Mouse (Mus musculus): ENCODE data around the gene Gucy1b1.

Gene Gucy1b1

GRCm38 (mm10) chr3:82074201-82074851 lies at the start of gene Gucy1b1:
Gucy1b1 (minus strand) TSS chr3:82074689.
- peak; percentile 96 for DNase-seq (ENCODE audit: low read depth, low spot score)

DNA sequence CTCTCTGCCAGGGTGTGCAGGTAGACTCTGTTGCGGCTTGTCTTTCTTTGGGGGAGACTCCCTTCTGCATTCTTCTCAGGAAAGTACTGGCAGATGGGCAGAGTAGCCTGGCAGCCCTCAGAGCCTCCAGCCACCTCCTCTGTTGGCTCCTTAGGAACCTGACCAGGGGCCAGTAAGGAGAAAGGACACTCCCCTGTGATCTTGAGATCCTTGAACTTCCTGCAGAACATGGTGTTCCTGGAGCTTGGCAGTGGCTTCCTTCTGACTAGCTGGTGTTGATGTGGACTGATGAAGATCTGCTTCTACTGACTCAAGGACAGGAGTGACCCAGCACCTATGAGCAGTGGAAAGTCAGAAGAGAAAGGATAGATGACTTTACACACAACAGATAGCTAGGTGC lies 44.4 kb upstream of the Gucy1b1 start:
- no peak for DNase-seq (ENCODE audit: low read depth, low spot score)

DNA sequence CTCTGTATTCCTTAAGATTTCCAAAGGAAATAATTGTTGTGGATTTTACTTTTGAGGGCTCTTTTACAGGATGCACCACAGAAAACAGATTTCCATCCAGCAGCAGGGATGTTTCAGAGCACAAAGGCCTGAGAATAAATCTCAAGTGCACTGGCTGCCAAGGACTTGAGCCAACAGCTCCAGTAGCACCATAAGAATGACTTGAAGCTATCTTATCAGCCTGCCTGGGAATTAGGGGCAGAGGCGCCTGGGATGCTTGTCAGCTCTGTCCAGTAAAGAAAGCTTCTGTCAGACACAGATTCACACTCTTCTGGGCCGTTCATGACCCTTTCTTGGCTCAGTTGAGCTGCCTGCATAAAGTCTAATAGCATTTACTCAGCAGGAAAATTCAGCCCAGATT lies 38.0 kb upstream of the Gucy1b1 start:
- no peak for DNase-seq (ENCODE audit: low read depth, low spot score)

DNA sequence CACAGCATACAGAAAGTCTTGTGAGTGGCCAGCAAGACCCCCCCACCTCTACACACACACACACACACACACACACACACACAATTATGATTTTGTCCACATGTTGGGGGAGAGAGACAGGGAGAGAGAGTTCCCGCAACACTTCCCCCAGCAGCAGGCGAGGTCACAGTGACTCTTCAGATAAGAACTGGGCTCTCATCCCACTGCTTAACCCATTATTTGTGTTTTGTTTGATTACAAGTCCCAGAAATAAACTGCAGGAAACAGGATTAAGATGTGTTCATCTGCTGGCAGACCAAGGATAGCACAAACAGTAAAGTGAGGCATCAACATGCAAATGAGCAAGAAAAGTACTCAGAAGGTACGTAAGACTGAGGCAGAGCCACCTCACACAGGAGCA lies 37.5 kb upstream of the Gucy1b1 start:
- DNase-seq (ENCODE audit: low read depth, low spot score) = no peak

DNA sequence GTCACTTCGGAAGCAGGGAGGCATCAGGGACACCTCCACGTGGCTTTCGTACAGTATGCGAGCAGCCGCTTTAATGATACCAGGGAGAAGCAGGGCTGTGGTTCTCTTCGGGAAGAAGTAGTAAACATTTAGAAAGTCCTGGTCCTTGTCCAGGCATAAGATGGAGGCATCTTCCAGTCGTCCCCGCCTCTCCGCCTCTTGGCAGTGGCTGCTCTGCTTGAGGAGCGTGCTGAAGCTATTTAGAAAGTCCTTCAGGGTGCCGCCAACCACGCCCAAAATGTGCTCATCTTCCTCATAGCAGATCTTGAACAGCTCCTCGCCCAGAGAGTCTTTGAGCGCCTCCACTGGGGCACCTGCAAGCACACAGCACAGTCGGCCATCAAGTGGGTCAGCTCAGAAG lies 34.5 kb upstream of the Gucy1b1 start:
- DNase-seq (ENCODE audit: low read depth, low spot score) = no peak

DNA sequence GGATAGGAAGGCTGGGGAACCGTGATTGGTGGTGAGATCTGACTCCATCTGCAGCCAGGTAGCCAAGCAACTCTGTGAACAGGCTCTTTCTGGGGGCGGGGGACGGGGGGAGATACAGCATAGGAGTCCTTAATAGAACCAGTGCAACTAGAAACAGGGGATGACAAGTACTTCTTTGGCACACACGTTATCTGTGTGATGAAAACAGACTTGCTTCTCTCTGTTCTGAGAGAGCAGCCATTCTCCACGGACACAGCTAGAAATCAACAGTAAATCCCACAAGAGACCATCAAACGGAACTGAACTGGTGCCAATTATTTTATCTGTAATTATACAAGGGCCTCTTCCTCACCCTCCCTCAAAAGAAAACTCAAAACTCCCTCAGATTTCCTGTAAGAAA lies 29.7 kb upstream of the Gucy1b1 start:
- no peak for DNase-seq (ENCODE audit: low read depth, low spot score)

DNA sequence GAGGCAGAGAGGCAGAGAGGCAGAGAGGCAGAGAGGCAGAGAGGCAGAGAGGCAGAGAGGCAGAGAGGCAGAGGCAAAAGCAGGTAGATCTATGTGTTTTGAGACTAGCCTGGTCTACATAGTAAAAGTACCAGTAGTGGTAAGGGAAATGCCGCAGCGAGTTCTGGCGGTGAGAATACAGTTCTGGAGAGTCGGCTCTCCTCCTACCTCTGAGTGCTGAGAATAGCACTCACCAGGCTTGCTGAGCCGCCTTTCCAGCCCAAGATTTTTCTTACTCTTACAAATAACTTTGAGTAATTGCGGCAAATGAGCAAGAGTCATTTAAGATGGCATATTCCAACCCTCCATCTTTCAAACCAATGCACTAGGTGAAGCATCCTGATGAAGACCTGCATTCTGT lies 24.6 kb upstream of the Gucy1b1 start:
- DNase-seq (ENCODE audit: low read depth, low spot score) = no peak

DNA sequence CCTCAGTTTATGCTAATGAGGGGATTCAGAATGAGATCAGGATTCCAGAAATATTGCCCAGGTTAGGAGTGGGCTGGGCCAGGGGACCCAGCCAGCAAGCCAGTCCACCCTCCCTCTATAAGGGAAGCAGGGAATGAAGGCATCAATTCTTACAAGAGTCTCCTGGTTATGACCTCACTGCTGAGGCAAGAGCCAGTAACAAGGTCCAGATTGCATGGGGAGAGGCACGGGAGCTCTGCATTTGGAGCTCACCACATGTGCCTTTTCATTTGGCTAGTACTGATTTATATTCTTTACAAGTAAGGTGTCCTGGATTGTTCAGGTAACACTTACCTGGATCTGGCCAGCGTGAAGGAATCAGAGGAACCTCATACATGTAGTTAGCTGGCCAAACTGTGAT lies 22.3 kb upstream of the Gucy1b1 start:
- no peak for DNase-seq (ENCODE audit: low read depth, low spot score)

DNA sequence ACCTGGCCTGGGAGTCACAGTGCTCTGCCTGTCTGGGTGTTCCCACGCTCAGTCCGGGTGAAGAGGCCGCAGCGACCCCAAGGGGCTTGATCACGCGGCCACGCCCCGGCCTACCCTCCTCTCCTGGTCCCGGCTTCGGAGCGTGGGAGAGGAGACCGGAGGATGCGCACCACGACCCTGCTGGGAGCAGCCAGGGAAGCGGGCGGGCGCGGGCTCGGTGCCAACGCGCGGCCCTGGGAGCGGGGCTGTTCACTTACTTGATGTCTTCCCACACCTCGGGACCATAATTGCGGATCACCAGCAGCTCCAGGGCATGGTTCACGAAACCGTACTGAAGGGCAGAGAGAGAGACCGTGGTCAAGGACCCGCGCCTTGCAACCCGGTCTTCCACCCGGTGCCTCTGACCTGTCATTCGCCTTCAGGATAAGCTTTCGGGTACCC lies 728 bp downstream of the Gucy1b1 start:
- DNase-seq (ENCODE audit: low read depth, low spot score) = no peak

- DNase-seq (ENCODE audit: low read depth, low spot score) = no peak
These were observed 6.7 kb downstream of the Gucy1b1 start for GRCm38 (mm10) chr3:82067830-82068229.

DNA sequence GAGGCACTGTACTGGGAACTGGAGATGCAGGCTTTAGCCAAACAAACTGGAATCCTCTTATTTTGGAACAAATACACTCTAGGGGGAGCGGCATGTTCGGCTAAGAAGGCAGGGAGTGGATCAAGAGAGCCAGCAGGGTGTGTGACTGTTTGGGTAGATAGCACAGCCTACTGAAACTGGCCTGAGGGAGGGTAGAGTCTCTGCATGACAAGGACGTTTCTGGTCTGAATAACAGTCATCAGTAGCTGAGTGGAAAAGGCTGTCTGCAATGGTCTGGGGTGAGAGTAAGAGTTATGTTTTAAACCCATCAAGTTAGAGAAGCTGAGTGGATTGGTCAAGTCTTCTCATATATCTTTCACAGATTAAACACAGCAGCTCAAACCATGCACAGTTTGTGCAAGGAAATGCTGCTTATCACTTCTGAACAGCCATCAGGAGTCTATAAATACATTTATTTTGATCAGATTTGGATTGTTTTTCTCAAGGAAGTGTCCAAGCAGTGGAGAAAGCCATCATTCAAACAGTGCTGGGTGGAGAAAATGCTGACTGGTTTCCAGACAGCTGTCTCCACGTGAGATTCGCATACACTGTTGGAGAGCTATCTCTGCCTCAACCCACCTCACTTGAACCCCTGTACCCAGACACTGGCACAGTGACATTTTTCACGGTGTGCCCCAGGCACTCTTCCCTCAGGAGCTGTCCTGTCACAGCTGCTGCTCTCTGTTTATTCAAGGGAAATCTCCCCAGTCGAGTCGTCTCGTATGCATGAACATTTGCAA lies 12.9 kb downstream of the Gucy1b1 start:
- DNase-seq (ENCODE audit: low read depth, low spot score) = no peak

DNA sequence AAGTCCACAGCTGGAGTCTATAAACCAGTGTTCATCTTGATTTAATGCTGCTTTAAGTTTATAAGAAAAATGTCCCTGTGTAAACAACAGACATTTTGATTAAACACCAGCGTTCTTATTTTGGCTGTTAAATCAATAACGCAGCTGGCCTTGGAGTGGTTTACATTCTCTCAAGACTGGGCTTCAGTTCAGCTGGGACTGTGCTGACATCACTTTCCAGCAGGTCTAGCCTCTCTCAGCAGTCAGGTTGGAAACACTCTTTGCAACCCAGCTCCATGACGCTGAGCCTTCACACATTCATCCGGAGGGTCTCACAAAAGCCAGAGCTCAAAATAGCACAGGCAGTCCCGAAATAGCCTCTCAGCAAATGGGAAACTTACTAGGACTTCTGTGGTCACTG lies 17.3 kb downstream of the Gucy1b1 start:
- DNase-seq (ENCODE audit: low read depth, low spot score) = no peak

DNA sequence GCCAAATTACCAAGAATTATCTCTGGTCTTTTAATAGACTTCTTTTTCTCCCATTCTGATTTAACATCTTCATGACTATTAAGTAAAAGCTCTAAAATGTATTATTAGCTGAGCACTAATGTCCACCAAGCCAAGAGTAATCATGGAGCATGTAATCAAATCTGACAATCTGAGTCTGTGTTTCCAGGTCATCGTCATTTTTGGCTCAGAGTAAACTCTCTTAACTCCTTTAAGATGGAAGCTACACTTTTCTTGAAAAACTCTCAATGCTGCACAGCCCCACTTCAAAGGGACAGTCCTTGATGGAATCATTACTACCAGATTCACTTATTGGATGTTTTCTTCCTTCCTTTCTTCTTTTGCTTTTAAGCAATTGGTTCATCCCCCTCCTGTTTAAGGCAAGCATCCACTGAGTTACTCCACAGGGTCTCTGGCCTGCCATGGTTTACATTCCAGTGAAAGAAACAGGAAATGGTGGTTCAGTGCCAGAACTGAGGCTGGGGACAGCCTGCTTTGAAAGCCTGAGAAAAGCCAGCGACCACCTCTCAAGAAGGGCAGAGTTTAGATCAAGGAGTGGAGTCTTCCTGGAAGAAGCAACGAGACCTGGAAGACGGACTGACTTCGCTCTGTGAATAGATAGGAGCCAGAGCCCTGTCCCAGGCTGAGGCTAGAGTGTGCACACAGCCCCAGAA lies 20.1 kb downstream of the Gucy1b1 start:
- no peak for DNase-seq (ENCODE audit: low read depth, low spot score)

DNA sequence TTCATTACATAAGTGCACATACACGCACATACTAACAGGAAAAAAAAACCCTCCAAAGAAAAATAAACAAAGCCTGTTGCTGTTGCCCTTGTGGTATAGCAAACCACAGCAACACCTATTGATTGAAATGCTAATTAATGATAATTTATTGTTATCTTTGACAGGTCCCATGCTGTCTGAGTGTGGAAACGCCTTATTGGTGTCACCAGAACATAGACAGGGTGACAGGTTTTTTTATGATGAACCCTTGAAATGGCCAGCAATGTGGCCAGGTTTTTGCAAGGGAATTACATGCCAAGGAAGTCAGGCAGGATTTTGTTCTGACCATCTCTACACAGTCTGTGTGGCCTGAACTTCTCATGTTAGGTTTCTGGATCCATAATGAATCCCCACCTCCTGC lies 22.5 kb downstream of the Gucy1b1 start:
- no peak for DNase-seq (ENCODE audit: low read depth, low spot score)

DNA sequence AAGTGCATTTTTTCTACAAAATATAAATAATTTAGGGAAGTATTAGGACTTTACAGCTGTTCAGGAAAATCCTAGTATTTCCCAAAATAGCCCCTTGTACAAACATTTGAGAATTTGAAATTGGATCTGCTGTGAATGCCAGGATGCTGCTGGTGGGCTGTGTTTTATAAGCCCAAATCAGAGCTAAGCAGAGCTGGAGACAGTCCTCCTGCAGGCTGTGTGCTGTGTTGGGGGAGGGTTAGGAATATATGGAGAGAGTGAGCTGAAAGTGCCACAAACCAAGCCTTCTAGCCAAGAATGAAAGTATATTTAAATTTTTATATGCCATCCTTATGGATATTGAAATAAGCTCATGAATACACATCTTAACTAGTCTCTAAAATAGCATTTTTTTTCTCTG lies 23.0 kb downstream of the Gucy1b1 start:
- no peak for DNase-seq (ENCODE audit: low read depth, low spot score)

DNA sequence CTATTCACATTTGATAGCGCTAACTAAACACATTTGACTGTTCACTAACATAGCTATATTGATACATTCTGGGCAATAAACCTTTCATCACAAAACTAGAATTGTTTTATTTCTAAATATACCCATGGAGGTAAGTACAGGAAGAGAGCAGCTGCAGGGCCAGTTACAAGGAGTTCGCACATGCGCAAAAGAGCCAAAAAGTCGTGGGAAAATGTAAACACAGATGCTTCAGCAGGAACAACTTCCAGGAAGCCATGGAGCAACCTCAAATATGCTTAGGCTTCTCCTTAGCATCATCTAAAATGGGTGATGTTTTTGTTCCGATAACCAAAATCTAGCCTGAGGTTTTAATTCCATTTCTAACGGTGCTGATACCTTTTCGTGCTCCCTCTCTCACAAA lies 25.8 kb downstream of the Gucy1b1 start:
- DNase-seq (ENCODE audit: low read depth, low spot score) = no peak

DNA sequence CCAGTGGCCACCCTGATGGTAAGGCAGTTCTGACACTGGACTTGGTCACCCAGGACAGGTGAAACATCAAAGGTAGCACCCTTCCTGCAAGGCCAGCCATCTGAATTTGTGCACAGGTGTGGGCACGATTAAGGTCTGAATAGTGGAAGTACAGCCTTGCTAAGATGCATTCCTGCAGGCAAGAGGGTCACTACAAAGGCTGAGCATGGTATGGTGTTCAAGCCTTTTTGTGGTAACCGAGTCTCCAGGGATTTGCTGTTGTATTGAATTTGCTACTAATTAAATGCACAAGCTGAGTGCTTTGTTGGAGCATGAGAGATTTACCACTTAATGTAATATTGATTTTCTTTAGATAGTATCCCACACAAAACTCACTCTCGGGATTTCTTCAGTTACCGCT lies 26.4 kb downstream of the Gucy1b1 start:
- no peak for DNase-seq (ENCODE audit: low read depth, low spot score)

DNA sequence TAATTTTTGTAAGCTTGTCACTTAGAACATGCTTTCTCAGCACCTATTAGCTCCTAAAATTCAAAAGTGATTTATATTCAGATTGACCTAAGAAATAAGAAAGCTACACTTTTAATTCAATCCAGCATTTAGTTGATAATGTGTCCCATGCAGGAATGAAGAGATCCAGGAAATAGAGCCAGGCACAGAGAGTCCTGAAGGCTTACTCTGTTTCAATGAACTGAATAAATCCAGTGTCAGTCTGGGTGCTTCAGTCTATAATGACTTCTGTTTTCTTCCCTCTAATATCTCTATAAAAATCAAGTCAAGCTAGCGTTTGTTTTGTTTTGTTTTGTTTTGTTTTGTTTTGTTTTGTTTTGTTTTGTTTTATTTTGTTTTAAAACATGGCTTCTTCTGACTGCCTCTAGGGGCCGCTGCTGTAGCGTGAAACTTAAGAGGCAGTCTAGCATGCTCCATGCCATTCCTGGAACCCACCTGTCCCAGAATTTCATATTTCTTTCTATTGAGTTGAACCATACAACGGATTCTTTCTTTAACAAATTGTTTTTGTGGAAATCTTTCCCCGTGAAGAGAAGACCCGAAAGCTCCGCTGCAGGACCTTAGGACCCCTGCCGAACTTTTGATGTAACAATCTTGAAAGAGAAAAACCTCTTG lies 27.3 kb downstream of the Gucy1b1 start:
- DNase-seq (ENCODE audit: low read depth, low spot score) = no peak

GRCm38 (mm10) chr3:82046087-82046486 lies 28.4 kb downstream of the Gucy1b1 start:
- peak; percentile 54 for DNase-seq (ENCODE audit: low read depth, low spot score)

GRCm38 (mm10) chr3:82044902-82045301 lies 29.6 kb downstream of the Gucy1b1 start:
- no peak for DNase-seq (ENCODE audit: low read depth, low spot score)

GRCm38 (mm10) chr3:82043676-82044075 lies 30.8 kb downstream of the Gucy1b1 start:
- DNase-seq (ENCODE audit: low read depth, low spot score) = no peak
